Mouse (Mus musculus): ENCODE results near the gene Tor2a.
A peak's percentile ranks its signal among the peaks of the same experiment; 100 is the strongest.

Gene Tor2a

DNA sequence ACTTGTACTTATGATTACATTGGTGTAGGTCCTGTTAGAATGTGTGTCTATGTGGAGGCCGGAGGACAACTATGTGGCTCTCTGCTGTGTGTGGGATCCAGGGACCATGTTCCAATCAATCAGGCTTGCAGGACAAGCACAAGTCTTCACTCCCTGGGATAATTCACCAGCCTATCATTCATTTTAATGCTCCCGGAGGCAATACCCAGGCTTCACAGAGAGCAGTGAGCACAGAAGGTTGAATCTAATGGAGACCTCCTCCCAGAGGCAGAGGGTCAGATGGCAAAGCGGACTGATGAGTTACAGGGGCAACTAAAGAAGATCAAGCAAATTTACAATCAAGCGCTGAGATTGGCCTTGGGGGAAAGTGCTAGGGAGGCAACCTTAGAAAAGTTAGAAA is 27.5 kb upstream of the Tor2a start:
- DNase-seq (ENCODE audit: low spot score in 2 of 2) = no peak

- DNase-seq (ENCODE audit: low spot score in 2 of 2) = no peak
Measured at GRCm38 (mm10) chr2:32730854-32731253, 26.2 kb upstream of the Tor2a start.

DNA sequence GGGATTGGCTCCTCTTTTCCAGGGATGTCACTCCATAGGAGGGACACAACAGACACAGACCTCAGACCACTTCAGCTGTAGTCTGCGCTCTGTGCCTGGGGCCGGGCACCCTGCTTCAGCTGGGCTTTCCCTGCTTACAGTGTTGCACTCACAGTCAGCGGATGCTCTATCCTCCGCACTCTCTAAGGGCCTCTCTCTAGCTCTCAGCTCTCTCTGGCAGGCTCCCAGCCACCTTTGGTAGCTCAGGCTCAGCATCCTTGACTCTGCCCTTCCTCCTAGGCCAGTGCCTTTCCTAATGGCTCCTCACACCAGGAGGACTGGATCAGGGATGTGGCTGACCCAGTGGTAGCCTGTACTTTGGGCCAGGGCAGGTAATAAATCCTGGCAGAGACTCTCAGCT is 25.1 kb upstream of the Tor2a start:
- no peak for DNase-seq (ENCODE audit: low spot score in 2 of 2)

- no peak for DNase-seq (ENCODE audit: low spot score in 2 of 2)
Measured at GRCm38 (mm10) chr2:32732695-32733094, 24.3 kb upstream of the Tor2a start.

GRCm38 (mm10) chr2:32734480-32734879 is 22.6 kb upstream of the Tor2a start:
- no peak for DNase-seq (ENCODE audit: low spot score in 2 of 2)

GRCm38 (mm10) chr2:32734933-32735332 is 22.1 kb upstream of the Tor2a start:
- no peak for DNase-seq (ENCODE audit: low spot score in 2 of 2)

- no peak for DNase-seq (ENCODE audit: low spot score in 2 of 2)
Measured at GRCm38 (mm10) chr2:32736306-32736829, 20.7 kb upstream of the Tor2a start.

DNA sequence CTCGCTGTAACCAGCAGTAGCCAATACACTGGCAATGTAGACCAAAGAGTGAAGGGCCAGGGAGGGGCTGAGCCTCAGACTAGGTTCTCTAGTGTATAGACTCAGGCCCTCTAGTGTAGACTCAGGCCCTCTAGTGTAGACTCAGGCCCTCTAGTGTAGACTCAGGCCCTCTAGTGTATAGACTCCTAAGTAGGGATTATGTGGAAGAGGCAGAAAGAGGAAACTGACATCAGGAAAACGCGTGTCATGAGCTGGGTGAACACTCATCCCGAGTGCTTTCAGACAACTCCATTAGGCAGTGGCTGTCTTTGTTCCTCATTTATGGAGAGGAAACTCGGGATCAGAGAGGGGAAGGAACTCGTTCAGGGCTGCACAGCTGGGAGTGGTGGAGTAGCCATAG is 20.0 kb upstream of the Tor2a start:
- no peak for DNase-seq (ENCODE audit: low spot score in 2 of 2)

- no peak for DNase-seq (ENCODE audit: low spot score in 2 of 2)
Measured at GRCm38 (mm10) chr2:32739311-32739710, 17.7 kb upstream of the Tor2a start.

DNA sequence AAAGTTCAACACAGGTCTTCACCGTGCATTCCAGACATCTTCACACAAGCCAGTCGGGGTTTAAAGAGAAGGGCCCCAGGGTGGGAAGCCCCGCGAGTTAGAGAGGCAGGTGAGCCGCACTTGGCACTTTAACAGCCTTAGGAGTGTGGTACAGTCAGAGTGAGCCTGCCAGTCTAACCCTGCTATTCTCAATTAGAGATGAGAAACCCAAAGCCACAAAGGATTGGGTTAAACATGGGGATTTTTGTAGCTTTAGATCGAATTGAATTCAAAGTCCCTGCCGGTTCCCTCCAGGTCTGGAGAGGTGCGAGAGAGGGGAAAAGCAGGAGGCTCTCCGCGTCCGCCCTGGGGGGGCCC is 16.1 kb upstream of the Tor2a start, which contains the start of gene 6330409D20Rik:
TSS of gene 6330409D20Rik (minus strand) at position 101 of the 357 bp plus-strand sequence.
- DNase-seq (ENCODE audit: low spot score in 2 of 2) = no peak

GRCm38 (mm10) chr2:32741273-32742172 is 15.5 kb upstream of the Tor2a start:
- DNase-seq (ENCODE audit: low spot score in 2 of 2) = peak; percentile 50 to 69

DNA sequence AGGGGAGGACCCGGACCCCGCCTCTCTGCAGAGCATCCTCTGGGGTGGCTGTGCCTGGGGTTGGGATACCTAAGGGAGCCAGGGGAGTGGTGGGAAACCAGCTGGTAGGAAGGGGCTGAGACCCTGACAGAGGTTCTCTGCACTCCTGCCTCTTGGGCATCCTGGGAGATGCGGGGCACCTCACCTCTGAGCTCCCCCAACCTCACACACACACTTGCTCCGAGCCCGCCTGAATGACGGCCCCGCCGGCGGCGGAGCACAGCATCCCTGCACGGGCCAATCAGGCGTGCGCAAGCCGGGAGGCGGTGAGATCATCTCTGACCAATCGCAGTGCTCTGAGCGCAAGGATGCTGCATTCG is 14.9 kb upstream of the Tor2a start:
- peak; percentile 86 to 92 for DNase-seq (ENCODE audit: low spot score in 2 of 2)

DNA sequence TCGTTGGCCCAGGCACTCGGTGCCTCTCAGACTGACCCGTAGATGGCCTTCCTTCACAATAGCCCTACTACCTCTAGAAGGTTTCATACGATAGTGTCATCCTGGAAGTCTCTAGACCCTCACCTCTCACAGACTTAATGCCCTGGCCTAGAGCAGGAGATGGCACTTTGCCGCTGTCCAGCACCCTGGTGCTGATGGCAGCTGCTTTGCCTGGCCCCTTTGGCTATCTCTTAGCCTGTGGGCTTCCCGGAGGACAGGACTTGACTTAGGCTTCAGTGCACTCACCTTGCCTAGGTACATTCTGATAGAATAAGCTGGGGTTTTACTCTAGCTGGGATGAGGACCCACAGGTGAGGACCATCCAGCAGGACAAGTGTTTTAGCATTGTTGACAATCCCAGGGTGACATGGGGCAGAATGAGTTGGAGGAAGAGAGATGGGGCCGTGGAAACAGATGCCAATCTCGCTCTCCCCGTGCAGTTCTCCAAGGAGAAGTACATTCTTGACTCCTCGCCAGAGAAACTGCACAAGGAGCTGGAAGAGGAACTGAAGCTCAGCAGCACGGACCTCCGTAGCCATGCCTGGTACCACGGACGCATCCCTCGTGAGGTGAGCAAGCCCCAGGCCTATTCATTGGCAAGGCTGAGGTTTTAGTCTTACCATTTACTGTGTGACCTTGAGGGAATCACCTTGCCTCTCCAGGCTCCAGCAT is 12.6 kb upstream of the Tor2a start:
- no peak for DNase-seq (ENCODE audit: low spot score in 2 of 2)

- no peak for DNase-seq (ENCODE audit: low spot score in 2 of 2)
Measured at GRCm38 (mm10) chr2:32749082-32749481, 8.0 kb upstream of the Tor2a start.

DNA sequence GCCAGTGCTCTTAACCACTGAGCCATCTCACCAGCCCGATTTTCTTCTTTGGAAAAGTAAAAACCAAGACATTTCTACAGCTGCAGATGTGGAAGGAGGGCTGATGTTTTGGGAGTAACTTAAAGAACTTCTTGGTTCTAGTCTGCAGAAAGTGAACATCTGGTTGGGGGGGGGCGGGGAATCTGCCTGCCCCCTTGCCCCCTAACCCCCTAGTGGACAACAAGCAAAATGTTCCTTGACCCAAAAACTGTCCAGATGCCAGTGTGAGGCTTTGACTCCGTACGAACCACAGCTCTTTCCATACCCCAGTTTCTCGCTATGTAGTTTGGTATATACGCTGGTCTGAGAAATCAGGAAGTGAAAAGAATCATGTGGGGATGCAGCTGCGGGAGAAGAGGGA is 6.8 kb upstream of the Tor2a start:
- no peak for DNase-seq (ENCODE audit: low spot score in 2 of 2)

- DNase-seq (ENCODE audit: low spot score in 2 of 2) = no peak
Measured at GRCm38 (mm10) chr2:32750887-32751664, 6.0 kb upstream of the Tor2a start.

DNA sequence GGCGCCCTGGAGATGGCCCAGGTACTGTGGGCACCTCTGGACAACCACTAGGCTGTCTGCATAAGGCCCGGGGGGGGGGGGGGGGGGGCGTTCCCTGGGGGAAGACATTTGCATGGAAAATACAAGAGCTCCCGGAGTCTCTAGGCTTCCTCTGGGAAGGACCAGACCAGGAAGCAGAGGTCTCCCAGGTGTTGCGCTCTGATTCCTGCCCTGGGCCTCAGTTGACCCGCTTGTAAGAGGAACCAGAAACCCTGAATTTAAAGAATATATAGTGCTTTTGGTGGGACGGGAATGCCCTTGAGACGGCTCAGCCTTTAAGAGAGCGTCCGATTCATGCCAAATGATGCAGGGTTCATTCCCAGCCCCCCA is 5.4 kb upstream of the Tor2a start:
- no peak for DNase-seq (ENCODE audit: low spot score in 2 of 2)

DNA sequence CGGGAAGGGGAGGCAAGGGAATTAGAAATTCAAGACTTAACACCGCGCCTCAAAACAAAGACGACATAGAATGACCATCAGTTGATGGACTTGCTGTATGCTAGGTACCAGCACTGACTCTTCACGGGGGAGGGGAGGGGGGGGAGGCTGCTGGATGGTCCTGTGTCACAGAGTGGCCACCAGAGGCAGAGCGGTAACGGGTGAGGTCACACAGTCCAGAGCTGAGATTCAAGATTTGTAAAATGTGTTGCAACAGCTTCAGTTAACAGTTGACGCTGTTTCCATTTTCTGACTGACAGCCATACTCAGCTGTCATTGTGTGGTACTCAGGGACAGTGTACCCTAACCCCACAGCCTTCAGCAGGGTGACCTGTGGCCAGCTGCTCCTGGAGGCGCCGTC is 4.9 kb upstream of the Tor2a start:
- DNase-seq (ENCODE audit: low spot score in 2 of 2) = no peak

- DNase-seq (ENCODE audit: low spot score in 2 of 2) = no peak
Measured at GRCm38 (mm10) chr2:32756674-32757055, 369 bp upstream of the Tor2a start.

DNA sequence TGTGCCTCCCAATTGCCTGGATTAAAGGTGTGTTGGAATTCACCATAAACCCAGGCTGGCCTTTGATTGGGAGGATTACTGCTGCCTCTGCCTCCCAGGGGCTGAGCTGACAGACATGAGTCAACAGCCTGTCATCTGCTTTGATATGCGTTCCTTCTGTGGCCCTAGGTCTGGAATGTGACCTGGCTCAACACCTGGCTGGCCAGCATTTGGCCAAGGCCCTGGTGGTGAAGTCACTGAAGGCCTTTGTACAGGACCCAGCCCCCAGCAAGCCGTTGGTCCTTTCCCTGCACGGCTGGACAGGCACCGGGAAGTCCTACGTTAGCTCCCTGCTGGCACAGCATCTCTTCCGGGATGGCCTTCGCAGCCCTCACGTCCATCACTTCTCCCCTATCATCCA is 1.5 kb downstream of the Tor2a start:
- no peak for DNase-seq (ENCODE audit: low spot score in 2 of 2)

DNA sequence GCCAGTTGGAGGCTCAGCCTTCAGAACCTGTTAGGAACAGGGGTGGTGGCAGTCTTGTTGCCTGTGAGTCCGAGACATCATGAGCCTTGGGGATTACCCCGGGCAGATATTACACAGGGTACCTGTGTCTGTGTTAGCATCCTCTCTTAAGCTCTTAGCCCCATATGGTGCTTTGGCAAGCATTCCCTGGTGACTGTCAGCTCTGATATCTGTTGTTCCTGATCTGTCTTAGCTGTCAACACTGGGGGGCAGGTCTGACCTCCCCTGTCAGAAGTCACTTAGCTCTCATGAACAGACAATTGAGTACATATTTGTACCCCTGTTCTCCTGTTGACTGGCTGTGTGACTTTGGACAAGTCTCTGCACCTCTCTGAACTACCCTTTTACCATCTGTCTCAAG is 2.0 kb downstream of the Tor2a start:
- DNase-seq (ENCODE audit: low spot score in 2 of 2) = no peak

GRCm38 (mm10) chr2:32761361-32761760 is 4.3 kb downstream of the Tor2a start:
- DNase-seq (ENCODE audit: low spot score in 2 of 2) = no peak

Data from frontal cortex, postnatal 36 days (tissue).